Comparison of ENCODE assay signal across 8 mouse cellular contexts in genomic region chr2:136713299-136713758, GRCm38 (mm10). TPM values are rescaled to one million over a fixed set of nuclear protein-coding genes. Genes with fewer than 3 reads are reported as not detected.
A peak's percentile ranks its signal among the peaks of the same experiment; 100 is the strongest.
DNase-seq lines count a peak whose midpoint lies in the region; ATAC-seq lines count a peak whose summit lies in the region.

Gene Snap25, plus strand, starts transcription at chr2:136713453.

- no peaks in the 10 kb centered on the region for H3K36me3 ChIP-seq in lung, embryonic 15.5 days
- H3K36me3 ChIP-seq in hindbrain, embryonic 11.5 days (ENCODE audit: control insufficient read depth, insufficient read depth, low read length), result no peaks in the 10 kb centered on the region

- H3K4me3 ChIP-seq in lung, embryonic 15.5 days, result peak within 1 kb of the TSS; percentile 29
- H3K4me3 ChIP-seq in hindbrain, embryonic 11.5 days (ENCODE audit: low read depth, low read length), result peak within 1 kb of the TSS; percentile 54

- under 1% methylated on average over 20 of the region's 20 CpGs for WGBS in lung, embryonic 15.5 days
- under 1% methylated on average over 20 of the region's 20 CpGs for WGBS in hindbrain, embryonic 11.5 days

- H3K4me2 ChIP-seq in lung, embryonic 15.5 days, result peak within 1 kb of the TSS; percentile 55
- H3K4me2 ChIP-seq in hindbrain, embryonic 11.5 days (replicated peaks; ENCODE audit: low read depth, low read length), result peak within 1 kb of the TSS; percentile 79

- H3K27ac ChIP-seq in lung, embryonic 15.5 days, result no peak within 1 kb of the TSS
- peak within 1 kb of the TSS; percentile 67 for H3K27ac ChIP-seq in hindbrain, embryonic 11.5 days (ENCODE audit: low read depth, low read length)

- H3K4me1 ChIP-seq in lung, embryonic 15.5 days, result peaks cover 8% of the 10 kb centered on the region
- 0 out of 2 replicates have a peak, but pooled peaks cover 3% of the 10 kb centered on the region for H3K4me1 ChIP-seq in hindbrain, embryonic 11.5 days (replicated peaks; ENCODE audit: control insufficient read depth, insufficient read depth, low read length)

- ATAC-seq in lung, embryonic 15.5 days (ENCODE audit: borderline replicate concordance, extremely low read depth, low FRiP score, low TSS enrichment), result peak; percentile 23; the same call in 1 of the 2 replicates
- peak; percentile 85 for ATAC-seq in hindbrain, embryonic 11.5 days (ENCODE audit: low FRiP score)
- no peak for ATAC-seq in monocyte, adult 5-6 weeks (replicated peaks; ENCODE audit: insufficient number of reproducible peaks, low FRiP score, low TSS enrichment, poor library complexity, severe bottlenecking)

- no peak for DNase-seq in lung, postnatal 14 days
- peak; percentile 51 to 81 for DNase-seq in cerebellum, postnatal 4 days (ENCODE audit: low spot score in 2 of 2)
- peak; percentile 92 for DNase-seq in hindbrain, embryonic 11.5 days (ENCODE audit: low spot score)
- DNase-seq in left cerebral cortex, postnatal 36 days (ENCODE audit: low spot score in 2 of 2), result peak; percentile 88 to 89
- DNase-seq in retina, postnatal 7 days (ENCODE audit: low read depth, low spot score), result peak; percentile 93
- no peak for DNase-seq in urinary bladder, postnatal 10 days (ENCODE audit: low spot score)

- H3K9me3 ChIP-seq in lung, embryonic 15.5 days, result no peaks in the 10 kb centered on the region
- H3K9me3 ChIP-seq in hindbrain, embryonic 11.5 days (ENCODE audit: control insufficient read depth, low read length), result no peaks in the 10 kb centered on the region

- peaks cover 22% of the 10 kb centered on the region for H3K27me3 ChIP-seq in lung, embryonic 15.5 days
- no peaks in the 10 kb centered on the region for H3K27me3 ChIP-seq in hindbrain, embryonic 11.5 days (ENCODE audit: control insufficient read depth, insufficient read depth, low read length)

- intact Hi-C loops in left cerebral cortex, postnatal 36 days (cut with DNase I), result loop anchor here (1.0 to 10.0 kb wide), 4 partner anchors 34 to 226 kb away; partner anchors contain the start of genes AL731706.1, Mkks and Slx4ip

- H3K9ac ChIP-seq in lung, embryonic 15.5 days, result no peak within 1 kb of the TSS
- H3K9ac ChIP-seq in hindbrain, embryonic 11.5 days (ENCODE audit: low read depth, low read length), result peak within 1 kb of the TSS; percentile 58

RNA-seq across cellular contexts. Expression of gene Snap25, which starts in this region (rescaled TPM):
- polyA plus RNA-seq in lung, embryonic 15.5 days (2015; fragmentation: Nextera tagmentation; extraction: Ambion mirVana), result 1.0 and 1.6 TPM in 2 replicates
- polyA plus RNA-seq in hindbrain, embryonic 11.5 days (2014; fragmentation: Nextera tagmentation; extraction: Ambion mirVana), result 56.7 and 66.8 TPM in 2 replicates
- total RNA-seq in left cerebral cortex, postnatal 36 days (2021), result 1,000 to 10,000 TPM; 2,771 to 2,937 TPM
- total RNA-seq in monocyte, adult 5-6 weeks (2017), result not detected in 3 replicates

Comparison
In these comparisons a context has a peak if more than half of its experiments do, and no peak if none do; other contexts are left out.
1. RNA of gene Snap25 (total RNA-seq): 2,771 to 2,937 TPM in left cerebral cortex, postnatal 36 days; not detected in monocyte, adult 5-6 weeks; every median in the first group is over 1,000 times any median in the second.
2. RNA of gene Snap25 (polyA plus RNA-seq): 56.7 to 66.8 TPM in hindbrain, embryonic 11.5 days; 1.0 to 1.6 TPM in lung, embryonic 15.5 days; every median in the first group is over 10 times any median in the second.
3. DNase-seq: peak in cerebellum, postnatal 4 days (2 of 2), hindbrain, embryonic 11.5 days (single experiment), left cerebral cortex, postnatal 36 days (2 of 2) and retina, postnatal 7 days (single experiment); none in lung, postnatal 14 days (single experiment) and urinary bladder, postnatal 10 days (single experiment).